Mouse (Mus musculus): Measurements from ENCODE around the gene Wnt6. TPM values are rescaled to one million over a fixed set of nuclear protein-coding genes. Genes with fewer than 3 reads are reported as not detected.

Gene Wnt6
- total RNA-seq, 2 experiments from 2014 or later = 2.1 to 4.7 TPM

DNA sequence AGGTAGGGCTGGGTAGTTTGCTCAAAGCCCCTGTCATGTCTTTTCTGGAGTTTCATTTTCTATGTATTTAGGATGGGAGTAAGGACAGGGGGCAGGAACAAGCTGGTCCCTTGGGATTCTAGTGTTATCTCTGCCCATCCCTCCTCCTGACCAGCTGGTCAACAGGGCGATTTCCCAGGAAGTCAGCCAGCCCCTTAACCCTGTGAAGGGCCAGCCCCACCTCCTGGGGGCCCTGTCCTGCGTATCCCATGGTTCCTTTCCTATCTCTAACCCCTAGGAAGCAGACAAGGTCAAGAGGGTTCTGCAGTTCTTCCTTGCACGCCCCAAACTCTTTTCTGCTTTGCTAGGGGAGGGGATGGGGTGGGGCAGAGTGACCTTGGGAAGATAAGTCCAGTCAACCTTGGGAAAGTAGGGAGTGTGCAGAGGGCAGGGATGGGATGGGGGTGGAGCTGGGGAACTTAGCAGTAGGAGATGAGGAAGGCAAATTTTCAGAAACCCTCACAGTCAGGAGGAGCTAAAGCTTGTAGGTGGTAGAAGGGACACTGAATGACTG lies 7.3 kb downstream of the Wnt6 start:
- TF ChIP-seq CTCF (IDR thresholded peaks at IDR 0.05) = no peak
- Histone ChIP-seq H3K4me3 (no peak overlapping the region), H3K27ac (no peak overlapping the region)
- intact Hi-C loops (cut with DNase I) = no loop called here
- DNase-seq (ENCODE audit: extremely low spot score in 1 of 2, low spot score in 2 of 2) = no peak

DNA sequence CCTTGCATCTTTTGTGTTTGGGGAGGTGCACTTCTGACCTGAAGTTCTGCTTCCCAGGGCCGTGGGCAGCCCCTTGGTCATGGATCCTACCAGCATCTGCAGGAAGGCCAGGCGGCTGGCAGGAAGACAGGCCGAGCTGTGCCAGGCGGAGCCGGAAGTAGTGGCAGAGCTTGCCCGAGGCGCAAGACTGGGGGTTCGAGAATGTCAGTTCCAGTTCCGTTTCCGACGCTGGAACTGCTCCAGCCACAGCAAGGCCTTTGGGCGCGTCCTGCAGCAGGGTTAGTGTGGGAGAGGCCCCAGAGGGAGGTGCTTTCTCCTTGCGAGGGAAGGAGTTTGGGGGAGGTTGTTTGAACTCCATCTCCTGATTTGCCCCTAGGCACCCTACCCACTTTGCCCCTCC lies 10.4 kb downstream of the Wnt6 start:
- DNase-seq (ENCODE audit: extremely low spot score in 1 of 2, low spot score in 2 of 2) = no peak
- Histone ChIP-seq H3K4me3 (no peak overlapping the region), H3K27ac (no peak overlapping the region)
- TF ChIP-seq CTCF (IDR thresholded peaks at IDR 0.05) = no peak
- intact Hi-C loops (cut with DNase I) = no loop called here

DNA sequence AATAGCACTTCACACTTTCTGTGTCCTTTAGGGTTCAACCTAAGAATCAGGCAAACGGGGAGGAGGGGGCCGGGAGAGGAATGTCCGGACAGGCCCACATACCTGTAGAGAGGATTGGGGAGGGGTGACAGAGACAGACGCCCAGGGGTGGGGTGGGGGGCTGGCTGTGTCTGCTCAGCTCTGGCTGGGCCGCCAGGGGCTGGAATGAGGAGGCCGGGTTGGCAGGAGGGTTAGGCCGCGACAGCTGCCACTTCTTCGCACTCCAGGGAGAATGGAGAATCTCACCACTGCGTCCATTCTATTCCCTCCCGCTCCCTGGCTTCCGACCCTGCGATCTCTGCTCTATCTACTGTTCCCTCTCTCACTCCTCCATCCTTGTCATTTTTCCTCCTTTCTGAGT lies 11.9 kb downstream of the Wnt6 start:
- intact Hi-C loops (cut with DNase I) = no loop called here
- no peak for DNase-seq (ENCODE audit: extremely low spot score in 1 of 2, low spot score in 2 of 2)
- no peak overlapping the region for H3K27ac ChIP-seq
- no peak for TF ChIP-seq CTCF (IDR thresholded peaks at IDR 0.05)
- peak overlapping the region; percentile 45; the same call in 1 of the 2 replicates for H3K4me3 ChIP-seq

DNA sequence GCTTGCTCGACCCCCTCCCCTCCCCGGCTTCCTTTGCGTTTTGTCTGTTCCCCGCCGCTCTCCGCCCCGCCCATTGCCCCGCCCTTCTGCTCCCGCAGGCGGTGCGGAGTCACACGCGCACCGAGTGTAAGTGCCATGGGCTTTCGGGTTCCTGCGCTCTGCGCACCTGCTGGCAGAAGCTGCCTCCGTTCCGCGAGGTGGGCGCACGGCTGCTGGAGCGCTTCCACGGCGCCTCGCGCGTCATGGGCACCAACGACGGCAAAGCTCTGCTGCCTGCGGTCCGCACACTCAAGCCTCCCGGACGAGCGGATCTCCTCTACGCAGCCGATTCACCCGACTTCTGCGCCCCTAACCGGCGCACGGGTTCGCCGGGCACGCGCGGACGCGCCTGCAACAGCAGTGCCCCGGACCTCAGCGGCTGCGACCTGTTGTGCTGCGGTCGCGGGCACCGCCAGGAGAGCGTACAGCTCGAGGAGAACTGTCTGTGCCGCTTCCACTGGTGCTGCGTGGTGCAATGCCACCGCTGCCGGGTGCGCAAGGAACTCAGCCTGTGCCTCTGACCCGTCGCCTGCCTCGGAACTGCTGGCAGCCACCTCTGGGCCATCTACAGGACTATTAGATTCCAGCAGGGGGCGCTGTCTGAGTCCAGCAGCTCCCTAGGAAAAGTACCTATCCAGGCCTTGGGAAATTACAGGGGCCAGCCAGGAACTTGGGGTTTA lies 12.5 kb downstream of the Wnt6 start:
- peak in 1 of 2 experiments; percentile 56 for DNase-seq (ENCODE audit: extremely low spot score in 1 of 2, low spot score in 2 of 2)
- Histone ChIP-seq H3K4me3 (peak overlapping the region; percentile 45), H3K27ac (no peak overlapping the region)
- TF ChIP-seq CTCF (IDR thresholded peaks at IDR 0.05) = peak; percentile 67
- intact Hi-C loops (cut with DNase I) = no loop called here

DNA sequence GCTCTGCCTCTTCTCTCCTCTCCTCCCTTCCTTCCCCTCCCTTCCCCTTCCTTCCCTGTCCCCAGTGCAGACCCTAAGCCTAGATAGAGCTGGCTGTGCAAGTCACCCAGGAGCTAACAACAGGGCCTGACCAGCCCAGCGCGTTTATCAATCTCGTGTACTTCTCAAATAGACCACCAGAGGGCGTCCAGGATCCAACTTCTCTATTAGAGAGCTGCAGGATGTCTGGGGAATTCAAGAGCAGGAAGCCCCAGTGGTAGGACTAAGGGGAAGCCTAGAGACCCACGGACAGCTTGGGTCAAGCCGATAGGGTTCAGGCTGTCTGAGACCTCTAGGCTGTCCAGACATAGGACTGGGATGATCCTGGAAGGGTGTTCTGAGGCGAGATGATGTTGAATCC lies 16.2 kb downstream of the Wnt6 start:
- peak; percentile 80 to 87 for DNase-seq (ENCODE audit: extremely low spot score in 1 of 2, low spot score in 2 of 2)
- no peak overlapping the region for H3K27ac ChIP-seq
- intact Hi-C loops (cut with DNase I) = loop anchor here (1.0 kb wide), 1 partner anchor 20 kb away; no protein-coding TSS in a partner anchor

DNA sequence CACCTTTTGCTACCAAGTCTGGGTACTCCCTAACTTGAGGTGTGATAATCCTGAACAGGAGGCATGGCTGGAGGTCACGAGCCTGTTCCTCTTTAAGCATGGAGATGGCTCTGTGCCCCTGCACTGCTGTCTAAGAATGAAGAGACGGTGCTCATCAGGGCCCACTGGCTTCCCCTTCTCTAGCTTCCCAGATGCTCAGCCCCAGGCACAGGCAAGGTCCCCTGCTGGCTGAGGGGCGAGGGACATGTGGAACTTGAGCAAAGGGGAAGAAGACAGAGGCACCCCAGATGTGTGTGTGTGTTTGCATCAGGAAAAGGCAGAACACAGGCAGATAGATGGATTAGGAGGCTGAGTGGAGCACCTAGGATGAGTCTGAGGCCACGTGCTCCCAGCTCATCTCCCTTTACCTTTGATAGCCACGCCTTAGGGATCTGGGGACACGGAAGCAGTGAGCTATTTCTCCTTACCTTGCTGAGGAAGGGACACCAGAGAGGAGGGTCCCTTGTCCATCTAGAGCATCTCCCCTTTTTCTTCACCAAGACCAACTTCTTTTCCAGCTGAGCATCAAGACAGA lies 17.0 kb downstream of the Wnt6 start:
- DNase-seq (ENCODE audit: extremely low spot score in 1 of 2, low spot score in 2 of 2) = no peak
- no peak overlapping the region for H3K4me3 ChIP-seq
- no peak overlapping the region for H3K27ac ChIP-seq
- no peak for TF ChIP-seq CTCF (IDR thresholded peaks at IDR 0.05)
- intact Hi-C loops (cut with DNase I) = loop anchor here (1.0 kb wide), 1 partner anchor 20 kb away; no protein-coding TSS in a partner anchor

More for the DNA sequence above, 16.2 kb downstream of the Wnt6 start:
- TF ChIP-seq CTCF (IDR thresholded peaks at IDR 0.05) = peak; percentile 79
- H3K4me3 ChIP-seq = no peak overlapping the region

DNA sequence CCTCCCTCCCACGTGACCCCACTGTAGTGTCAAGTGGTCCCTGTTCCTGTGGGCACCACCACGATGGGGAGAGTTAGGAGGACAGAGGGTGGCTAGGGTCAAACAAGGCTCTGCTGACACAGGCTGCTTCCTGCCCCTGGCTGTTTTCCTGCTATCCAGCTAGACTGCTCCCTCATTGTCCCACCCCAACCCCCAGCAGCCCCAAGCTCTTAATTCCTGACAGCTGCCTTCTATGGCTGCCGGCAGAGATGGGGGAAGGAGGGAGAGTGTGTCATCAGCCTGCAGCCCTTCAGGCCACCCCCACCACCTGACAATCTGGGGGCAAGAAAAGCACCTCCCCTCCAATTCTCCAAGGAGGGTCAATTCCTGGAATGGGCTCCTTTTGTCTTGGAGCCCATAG lies 18.4 kb downstream of the Wnt6 start:
- no peak for DNase-seq (ENCODE audit: extremely low spot score in 1 of 2, low spot score in 2 of 2)
- intact Hi-C loops (cut with DNase I) = no loop called here
- H3K4me3 ChIP-seq = no peak overlapping the region
- no peak for TF ChIP-seq CTCF (IDR thresholded peaks at IDR 0.05)
- H3K27ac ChIP-seq = no peak overlapping the region

DNA sequence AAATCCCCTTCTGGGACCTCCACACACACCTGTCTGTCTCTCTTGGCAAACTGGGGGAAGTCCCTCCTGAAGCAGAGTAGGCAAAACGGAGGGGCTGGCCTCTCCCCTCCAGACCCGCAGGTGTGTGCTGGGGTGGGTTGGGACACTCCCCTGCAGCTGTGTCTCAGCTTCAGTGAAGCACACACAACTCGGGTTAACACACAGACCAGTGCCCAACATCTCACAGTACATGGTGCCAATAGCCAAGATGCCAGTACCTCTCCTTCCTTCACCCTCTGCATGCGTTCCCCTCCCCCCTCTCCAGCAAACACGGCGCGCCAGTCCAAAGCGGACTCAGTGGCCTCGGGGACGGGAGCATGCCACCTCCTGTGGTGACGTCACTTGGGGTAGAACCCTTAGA lies 19.6 kb downstream of the Wnt6 start, which contains the start of gene Wnt10a:
Gene Wnt10a, plus strand, starts transcription at position 268 of the 400 bp plus-strand sequence.
- H3K27ac ChIP-seq = peak within 1 kb of the TSS; percentile 90
- intact Hi-C loops (cut with DNase I) = no loop called here
- DNase-seq (ENCODE audit: extremely low spot score in 1 of 2, low spot score in 2 of 2) = no peak
- no peak for TF ChIP-seq CTCF (IDR thresholded peaks at IDR 0.05)
- peak within 1 kb of the TSS; percentile 46 for H3K4me3 ChIP-seq

DNA sequence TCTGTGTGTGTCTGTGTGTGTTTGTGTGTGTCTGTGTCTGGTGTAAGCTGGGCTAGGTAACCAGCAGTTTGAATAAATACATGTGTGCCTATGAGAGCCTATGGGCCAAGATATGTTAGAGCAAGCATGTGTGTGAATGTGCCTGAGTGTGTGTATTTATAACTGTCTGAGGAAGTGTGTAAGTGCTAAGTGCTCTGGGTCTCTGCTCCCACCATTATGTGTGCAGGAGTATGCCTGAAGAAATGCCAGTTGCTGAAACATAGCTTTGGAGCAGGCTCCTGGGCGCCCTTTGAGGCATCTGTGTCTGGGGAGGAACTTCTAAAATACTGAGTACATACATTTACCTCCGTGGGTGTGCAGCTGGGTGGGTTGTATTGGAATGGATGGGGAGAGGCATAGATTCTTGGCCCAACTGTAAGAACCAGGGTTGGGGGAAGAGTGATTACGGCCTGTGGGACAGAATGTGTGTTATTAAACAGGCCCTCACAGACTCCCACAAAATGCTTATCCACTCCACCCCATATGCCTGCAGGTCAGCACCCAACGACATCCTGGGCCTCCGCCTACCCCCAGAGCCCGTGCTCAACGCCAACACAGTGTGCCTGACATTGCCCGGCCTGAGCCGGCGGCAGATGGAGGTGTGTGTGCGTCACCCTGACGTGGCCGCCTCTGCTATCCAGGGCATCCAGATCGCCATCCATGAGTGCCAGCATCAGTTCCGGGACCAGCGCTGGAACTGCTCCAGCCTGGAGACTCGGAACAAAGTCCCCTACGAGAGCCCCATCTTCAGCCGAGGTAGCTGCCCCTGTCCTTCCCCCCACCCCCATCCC lies 21.4 kb downstream of the Wnt6 start:
- Histone ChIP-seq H3K4me3 (0 out of 2 replicates have a peak overlapping the region, but pooled peaks have one; percentile 19), H3K27ac (no peak overlapping the region)
- DNase-seq (ENCODE audit: extremely low spot score in 1 of 2, low spot score in 2 of 2) = peak in 1 of 2 experiments; percentile 57
- no peak for TF ChIP-seq CTCF (IDR thresholded peaks at IDR 0.05)
- intact Hi-C loops (cut with DNase I) = no loop called here

DNA sequence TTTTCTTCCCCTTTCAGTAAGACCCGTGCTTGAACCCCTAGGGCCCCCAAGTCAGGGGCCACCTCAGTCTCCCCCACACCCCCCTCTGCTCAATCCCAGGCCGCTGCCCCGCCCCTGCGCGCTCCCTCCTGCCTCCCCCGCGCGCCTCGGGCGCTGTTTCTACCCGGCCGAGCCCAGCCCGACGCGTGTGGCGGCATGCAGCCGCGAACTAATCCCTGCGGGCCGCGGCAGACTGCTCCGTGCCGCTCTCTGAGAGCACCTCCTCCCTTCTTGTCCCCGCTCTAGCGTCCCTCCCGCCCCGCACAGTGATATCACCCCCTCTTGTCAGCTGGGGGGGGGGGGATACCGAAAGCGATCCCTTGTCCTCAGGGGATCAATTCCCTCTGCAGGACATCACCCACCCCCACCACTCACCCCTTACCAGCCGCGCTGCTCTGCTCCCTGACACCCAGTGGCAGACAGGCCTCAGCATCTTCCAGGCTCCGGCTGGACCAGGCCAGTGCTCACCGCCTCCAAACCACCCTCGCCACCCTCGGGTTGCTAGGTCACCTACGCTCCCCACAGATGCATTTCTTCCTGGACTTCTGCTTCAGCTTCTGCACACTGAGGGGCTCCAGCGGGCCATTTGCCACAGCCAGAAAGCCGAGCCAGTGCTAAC lies 22.9 kb downstream of the Wnt6 start:
- peak in 1 of 2 experiments; percentile 45 for DNase-seq (ENCODE audit: extremely low spot score in 1 of 2, low spot score in 2 of 2)
- Histone ChIP-seq H3K4me3 (peak overlapping the region; percentile 23; the same call in 1 of the 2 replicates), H3K27ac (peak overlapping the region; percentile 24; the same call in 1 of the 2 replicates)
- no peak for TF ChIP-seq CTCF (IDR thresholded peaks at IDR 0.05)
- intact Hi-C loops (cut with DNase I) = no loop called here

DNA sequence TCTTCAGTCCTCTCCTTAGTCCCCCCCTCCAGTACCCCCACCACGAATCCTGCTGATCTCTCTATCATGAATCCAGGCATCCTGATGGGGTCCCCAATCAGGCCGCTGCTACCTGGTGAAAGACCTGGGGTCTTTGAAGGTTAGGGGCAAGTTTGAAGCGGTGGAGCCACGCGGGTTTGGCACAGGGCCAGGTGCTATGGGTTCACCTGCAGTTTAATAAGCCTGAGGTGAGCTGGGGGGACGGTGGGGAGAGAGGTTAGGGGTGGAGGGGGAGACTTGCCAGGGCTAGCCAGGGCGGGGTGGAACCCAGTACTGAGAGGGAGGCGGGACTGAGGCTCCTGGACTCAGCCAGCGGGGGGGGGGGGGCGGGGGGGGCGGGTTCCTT lies 23.4 kb downstream of the Wnt6 start:
- Histone ChIP-seq H3K4me3 (no peak overlapping the region), H3K27ac (no peak overlapping the region)
- no peak for TF ChIP-seq CTCF (IDR thresholded peaks at IDR 0.05)
- intact Hi-C loops (cut with DNase I) = no loop called here
- DNase-seq (ENCODE audit: extremely low spot score in 1 of 2, low spot score in 2 of 2) = no peak

Data from left cerebral cortex, adult 2 months (tissue).